Mouse (Mus musculus) stomach, embryonic 14.5 days (tissue): ENCODE data around the gene 1600014C23Rik. TPM values are rescaled to one million over a fixed set of nuclear protein-coding genes. Genes with fewer than 3 reads are reported as not detected.

Source experiments
- ATAC-seq: fragments of 200-750 bp; cut with Nextera tagmentation; 2 replicates; pipeline ENCODE4 v1.8.0; 2017; ENCODE audit warnings: low read depth, moderate TSS enrichment; ENCODE audit not compliant: insufficient number of reproducible peaks, insufficient read depth, low FRiP score
- H3K27ac ChIP-seq: fragments of 300-500 bp; sonication (generic); 2 replicates; pipeline ENCODE4 v1.5.1; 2014; ENCODE audit warnings: mild to moderate bottlenecking, low read length, moderate library complexity, mixed read lengths
- H3K27me3 ChIP-seq: fragments of 300-500 bp; sonication (generic); 2 replicates; pipeline ENCODE4 v1.6.1; 2014; ENCODE audit warnings: low read length, control low read depth, mixed read lengths; ENCODE audit not compliant: control insufficient read depth, insufficient read depth
- H3K36me3 ChIP-seq: fragments of 300-500 bp; sonication (generic); 2 replicates; pipeline ENCODE4 v1.6.1; 2014; ENCODE audit warnings: mild to moderate bottlenecking, control low read depth, low read length, moderate library complexity, mixed read lengths; ENCODE audit not compliant: control insufficient read depth, insufficient read depth
- H3K4me1 ChIP-seq: fragments of 300-500 bp; sonication (generic); 2 replicates; pipeline ENCODE4 v1.6.1; 2014; ENCODE audit warnings: low read length, control low read depth, mixed read lengths; ENCODE audit not compliant: control insufficient read depth, insufficient read depth
- H3K4me2 ChIP-seq: fragments of 300-500 bp; sonication (generic); replicated peaks from 2 replicates; pipeline ENCODE4 v1.6.1; 2014; ENCODE audit warnings: low read depth, low read length, control low read depth
- H3K4me3 ChIP-seq: fragments of 300-500 bp; sonication (generic); 2 replicates; pipeline ENCODE4 v1.5.1; 2014; ENCODE audit warnings: low read depth, low read length, control low read depth
- H3K9ac ChIP-seq: fragments of 300-500 bp; sonication (generic); replicated peaks from 2 replicates; pipeline ENCODE4 v1.6.1; 2014; ENCODE audit warnings: low read depth, mild to moderate bottlenecking, control low read depth, low read length, moderate library complexity, mixed read lengths
- H3K9me3 ChIP-seq: fragments of 300-500 bp; sonication (generic); 2 replicates; pipeline ENCODE4 v1.6.1; 2016; ENCODE audit warnings: low read depth, low read length, control low read depth; ENCODE audit not compliant: control insufficient read depth
- WGBS: fragments of 180-500 bp; shearing (Covaris S2); extraction: QIAGEN DNeasy Blood & Tissue Kit; methylation state at CpG from one replicate; pipeline ENCODE4 v1.1.7; 2014; 5-methylcytosine and 5-hydroxymethylcytosine counted together
- polyA plus RNA-seq: library from polyadenylated mRNA; unstranded; fragments of >200 nt; fragmentation: Nextera tagmentation; extraction: Ambion mirVana; gene quantifications from 2 replicates; pipeline ENCODE4 v1.2.1, GENCODE M21; 2014

1600014C23Rik gene
- polyA plus RNA-seq, 1 experiment from 2014 or later: 0.72 TPM

DNA sequence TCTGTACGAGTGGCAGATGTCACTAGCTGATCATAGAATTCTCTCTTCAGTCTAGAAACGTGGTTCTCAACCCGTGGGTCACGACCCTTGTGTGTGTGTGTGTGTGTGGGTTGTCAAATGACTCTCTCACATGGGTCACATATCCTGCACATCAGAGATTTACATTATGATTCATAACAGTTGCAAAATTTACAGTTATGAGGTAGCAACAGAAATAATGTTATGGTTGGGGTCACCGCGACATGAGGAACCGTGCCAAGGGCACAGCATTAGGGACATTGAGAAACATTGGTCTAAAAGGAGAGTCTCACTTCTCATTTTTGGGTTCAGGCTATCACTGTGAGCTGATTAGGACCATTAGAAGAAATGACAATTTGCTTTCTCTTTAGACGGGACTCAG is 24.3 kb upstream of the 1600014C23Rik start:
- no peak for ATAC-seq
- H3K27ac ChIP-seq: no peak overlapping the region
- 77% methylated on average over 8 of the region's 8 CpGs for WGBS
- no peaks in the 10 kb centered on the region for H3K36me3 ChIP-seq
- no peak overlapping the region for H3K4me3 ChIP-seq
- no peaks in the 10 kb centered on the region for H3K27me3 ChIP-seq
- H3K4me2 ChIP-seq: no peak overlapping the region
- H3K9me3 ChIP-seq: no peaks in the 10 kb centered on the region
- peaks cover 9% of the 10 kb centered on the region for H3K4me1 ChIP-seq
- no peak overlapping the region for H3K9ac ChIP-seq

DNA sequence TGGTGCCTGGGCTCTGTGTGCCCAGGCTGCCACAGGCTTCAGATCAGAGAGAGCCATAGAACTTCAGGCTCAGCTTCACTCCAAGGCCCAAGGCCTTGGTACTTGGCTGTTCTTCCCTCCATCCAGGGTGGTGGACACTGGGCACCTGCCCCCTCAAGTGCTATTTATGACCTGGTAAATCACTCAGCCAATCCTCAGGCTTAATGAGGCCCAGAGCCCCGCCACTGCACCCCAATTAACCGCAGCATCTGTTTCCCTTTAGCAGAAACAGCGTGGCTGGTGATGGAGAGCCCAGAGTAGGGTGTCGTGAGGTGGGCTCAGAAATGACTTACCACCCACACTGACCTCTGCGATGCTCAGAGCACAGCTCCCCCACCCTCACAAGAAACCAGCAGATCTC is 23.2 kb upstream of the 1600014C23Rik start:
- Histone ChIP-seq H3K36me3 (no peaks in the 10 kb centered on the region), H3K27me3 (no peaks in the 10 kb centered on the region), H3K4me2 (no peak overlapping the region), H3K4me3 (no peak overlapping the region), H3K4me1 (peaks cover 6% of the 10 kb centered on the region), H3K9me3 (no peaks in the 10 kb centered on the region), H3K9ac (no peak overlapping the region), H3K27ac (no peak overlapping the region)
- ATAC-seq: no peak
- 56% methylated on average over 5 of the region's 5 CpGs for WGBS

DNA sequence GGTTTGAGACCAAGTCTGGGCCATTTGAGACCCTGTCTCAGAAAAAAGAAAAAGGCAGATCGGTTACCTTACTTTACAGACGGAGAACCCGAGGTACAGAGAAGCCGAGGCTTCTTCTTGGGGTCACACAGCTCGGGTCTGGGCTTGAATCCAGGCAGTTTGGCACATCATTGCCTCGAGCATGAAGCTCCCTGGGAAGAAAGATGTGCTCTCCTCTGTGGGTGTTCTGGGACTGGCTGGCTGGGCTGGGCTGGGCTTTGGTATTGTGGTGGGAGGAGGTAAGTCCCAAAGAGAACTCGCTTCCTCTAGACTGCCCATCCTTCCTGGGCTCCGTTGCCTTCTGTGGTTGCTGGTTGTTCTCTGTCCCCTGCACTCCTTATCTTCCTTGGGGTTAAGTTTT is 22.7 kb upstream of the 1600014C23Rik start:
- Histone ChIP-seq H3K4me2 (no peak overlapping the region), H3K27me3 (no peaks in the 10 kb centered on the region), H3K27ac (no peak overlapping the region), H3K4me3 (no peak overlapping the region), H3K9me3 (no peaks in the 10 kb centered on the region), H3K36me3 (no peaks in the 10 kb centered on the region), H3K4me1 (peaks cover 3% of the 10 kb centered on the region; the same call in 1 of the 2 replicates), H3K9ac (no peak overlapping the region)
- ATAC-seq: no peak
- 63% methylated on average over 8 of the region's 8 CpGs for WGBS

DNA sequence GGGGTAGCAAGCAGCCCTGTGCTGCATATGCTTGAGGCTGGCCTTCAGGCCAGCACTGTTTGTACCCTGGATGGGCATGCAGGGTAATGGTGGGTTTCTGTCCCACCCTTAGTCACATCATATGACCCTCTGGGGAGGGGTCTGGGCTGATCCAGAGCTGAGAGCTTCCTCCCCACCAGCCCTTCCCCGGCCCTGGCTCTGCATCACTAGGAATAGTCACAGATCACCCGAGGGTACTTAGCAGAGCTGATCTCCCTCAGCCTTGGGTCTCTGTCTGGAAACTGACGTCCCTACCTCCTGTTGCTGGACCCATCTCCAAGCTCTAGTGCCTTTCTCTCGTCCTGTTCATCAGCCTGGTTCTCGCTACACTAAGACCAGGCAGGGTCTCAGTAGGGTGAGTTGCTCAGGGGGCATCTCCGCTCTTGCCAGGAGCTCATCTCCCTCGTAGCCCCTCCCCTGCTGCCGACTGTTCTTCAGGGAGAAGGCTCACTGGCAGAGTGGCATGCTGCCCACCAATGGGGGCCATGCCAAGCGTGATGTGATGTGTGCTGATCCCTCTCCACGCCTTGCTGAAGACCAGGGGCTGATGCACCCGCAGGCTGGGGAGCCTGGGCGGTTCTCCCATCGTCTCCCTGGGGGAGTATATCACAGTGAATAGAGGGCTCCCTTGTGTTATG is 20.7 kb upstream of the 1600014C23Rik start:
- 83% methylated on average over 13 of the region's 13 CpGs for WGBS

DNA sequence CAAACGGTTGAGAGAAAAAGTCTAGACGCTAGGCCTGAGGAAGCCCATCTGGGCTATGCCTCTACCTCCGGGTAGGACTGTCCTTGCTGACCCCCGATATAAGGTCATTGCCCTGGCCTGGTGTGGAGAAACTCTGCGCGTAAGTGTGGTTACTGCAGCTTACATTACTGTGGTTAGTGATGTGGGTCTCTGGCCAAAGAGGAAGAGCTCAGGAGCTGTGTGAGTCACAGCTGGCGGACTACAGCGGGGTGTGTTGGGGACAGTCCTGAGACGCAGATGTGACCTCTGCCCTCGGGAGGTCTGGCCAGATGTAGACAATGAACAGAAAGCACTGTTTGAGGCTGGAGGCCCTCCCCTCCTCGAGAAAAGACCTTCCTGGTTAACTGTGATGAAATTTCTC is 19.0 kb upstream of the 1600014C23Rik start:
- Histone ChIP-seq H3K36me3 (no peaks in the 10 kb centered on the region), H3K4me3 (no peak overlapping the region), H3K4me2 (no peak overlapping the region), H3K27ac (no peak overlapping the region), H3K9ac (no peak overlapping the region), H3K9me3 (no peaks in the 10 kb centered on the region), H3K27me3 (no peaks in the 10 kb centered on the region), H3K4me1 (peaks cover 3% of the 10 kb centered on the region; the same call in 1 of the 2 replicates)
- ATAC-seq: no peak
- WGBS: 47% methylated on average over 11 of the region's 11 CpGs

More for the DNA sequence above, 20.7 kb upstream of the 1600014C23Rik start:
- H3K4me2 ChIP-seq: no peak overlapping the region
- peaks cover 3% of the 10 kb centered on the region; the same call in 1 of the 2 replicates for H3K4me1 ChIP-seq
- no peaks in the 10 kb centered on the region for H3K9me3 ChIP-seq
- ATAC-seq: no peak
- no peaks in the 10 kb centered on the region for H3K27me3 ChIP-seq
- no peak overlapping the region for H3K9ac ChIP-seq
- no peak overlapping the region for H3K4me3 ChIP-seq
- no peaks in the 10 kb centered on the region for H3K36me3 ChIP-seq
- no peak overlapping the region for H3K27ac ChIP-seq

DNA sequence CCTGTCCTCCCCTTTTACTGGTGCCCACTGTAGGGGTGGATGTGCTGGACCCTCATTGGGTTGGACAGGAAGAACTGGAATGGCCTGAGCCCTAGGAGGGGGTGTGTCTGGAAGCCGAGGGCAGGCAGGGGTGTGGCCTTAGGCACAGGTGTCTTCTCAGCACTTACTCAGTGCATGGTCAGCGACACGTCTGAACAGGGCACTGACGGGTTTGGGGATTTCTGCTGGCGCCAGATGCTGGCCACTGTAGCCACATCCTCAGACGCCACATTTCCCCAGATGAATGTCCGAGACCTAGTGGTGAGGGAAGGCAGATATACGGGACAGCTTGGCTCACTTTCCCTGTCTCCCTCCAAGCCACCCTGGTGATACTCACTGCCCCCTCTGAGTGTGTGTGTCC is 18.4 kb upstream of the 1600014C23Rik start:
- H3K9ac ChIP-seq: no peak overlapping the region
- no peak overlapping the region for H3K27ac ChIP-seq
- no peaks in the 10 kb centered on the region for H3K27me3 ChIP-seq
- H3K4me2 ChIP-seq: no peak overlapping the region
- WGBS: 84% methylated on average over 8 of the region's 8 CpGs
- H3K36me3 ChIP-seq: no peaks in the 10 kb centered on the region
- peaks cover 3% of the 10 kb centered on the region; the same call in 1 of the 2 replicates for H3K4me1 ChIP-seq
- no peaks in the 10 kb centered on the region for H3K9me3 ChIP-seq
- ATAC-seq: no peak
- H3K4me3 ChIP-seq: no peak overlapping the region

DNA sequence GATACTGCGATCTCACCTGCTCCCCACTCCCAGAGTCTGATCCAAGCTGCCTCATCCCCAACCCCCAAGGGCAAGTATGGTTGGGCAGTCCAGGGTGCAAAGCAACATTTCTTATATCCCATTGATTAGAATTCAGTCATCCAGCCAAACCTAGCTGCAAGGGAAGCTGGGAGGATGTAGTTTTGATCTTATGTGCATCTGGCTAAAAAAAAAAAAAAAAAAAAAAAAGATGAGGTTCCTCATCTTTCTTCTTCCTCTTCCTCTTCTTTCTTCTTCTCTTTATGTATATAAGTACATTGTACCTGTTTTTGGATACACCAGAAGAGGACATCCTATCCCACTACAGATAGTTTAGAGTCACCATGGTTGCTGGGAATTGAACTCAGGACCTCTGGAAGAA is 17.7 kb upstream of the 1600014C23Rik start:
- H3K4me1 ChIP-seq: peaks cover 3% of the 10 kb centered on the region; the same call in 1 of the 2 replicates
- no peaks in the 10 kb centered on the region for H3K27me3 ChIP-seq
- 100% methylated on average over 1 of the region's 1 CpGs for WGBS
- no peak overlapping the region for H3K9ac ChIP-seq
- H3K36me3 ChIP-seq: no peaks in the 10 kb centered on the region
- no peak overlapping the region for H3K27ac ChIP-seq
- no peaks in the 10 kb centered on the region for H3K9me3 ChIP-seq
- ATAC-seq: no peak
- no peak overlapping the region for H3K4me2 ChIP-seq
- H3K4me3 ChIP-seq: no peak overlapping the region

DNA sequence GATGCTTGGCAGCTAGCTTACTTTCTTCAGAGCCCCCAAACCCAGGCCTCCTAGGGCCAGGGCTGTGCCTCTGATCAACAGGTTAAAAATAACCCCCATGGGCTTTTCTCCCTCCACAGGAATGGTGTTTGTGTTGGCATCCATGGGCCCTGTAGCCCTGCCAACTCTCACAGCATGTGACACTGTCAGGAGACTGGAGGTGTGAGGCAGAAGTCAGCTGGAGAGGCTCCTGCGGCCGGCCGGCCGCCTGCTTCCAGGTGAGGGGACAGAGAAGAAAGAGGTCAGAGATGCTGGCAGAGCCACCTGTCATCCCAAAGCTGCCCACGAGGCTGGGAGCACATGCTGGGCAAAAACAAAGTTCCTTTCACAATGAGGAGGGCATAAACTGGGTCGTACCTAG is 15.5 kb upstream of the 1600014C23Rik start:
- H3K27me3 ChIP-seq: no peaks in the 10 kb centered on the region
- H3K36me3 ChIP-seq: no peaks in the 10 kb centered on the region
- peaks cover 3% of the 10 kb centered on the region; the same call in 1 of the 2 replicates for H3K4me1 ChIP-seq
- H3K9ac ChIP-seq: no peak overlapping the region
- no peaks in the 10 kb centered on the region for H3K9me3 ChIP-seq
- no peak overlapping the region for H3K4me3 ChIP-seq
- H3K4me2 ChIP-seq: no peak overlapping the region
- 63% methylated on average over 6 of the region's 6 CpGs for WGBS
- no peak for ATAC-seq
- H3K27ac ChIP-seq: no peak overlapping the region
